Mouse (Mus musculus) c-Kit-positive CD71-negative TER-119-negative erythroid progenitor cells, embryonic 14.5 days (primary cell): ENCODE results near the gene Irak4.

Experiments
- DNase-seq: peaks from one replicate; pipeline ENCODE4 v3.0.0-alpha.2; 2013; ENCODE audit warnings: low read depth

Gene Irak4

DNA sequence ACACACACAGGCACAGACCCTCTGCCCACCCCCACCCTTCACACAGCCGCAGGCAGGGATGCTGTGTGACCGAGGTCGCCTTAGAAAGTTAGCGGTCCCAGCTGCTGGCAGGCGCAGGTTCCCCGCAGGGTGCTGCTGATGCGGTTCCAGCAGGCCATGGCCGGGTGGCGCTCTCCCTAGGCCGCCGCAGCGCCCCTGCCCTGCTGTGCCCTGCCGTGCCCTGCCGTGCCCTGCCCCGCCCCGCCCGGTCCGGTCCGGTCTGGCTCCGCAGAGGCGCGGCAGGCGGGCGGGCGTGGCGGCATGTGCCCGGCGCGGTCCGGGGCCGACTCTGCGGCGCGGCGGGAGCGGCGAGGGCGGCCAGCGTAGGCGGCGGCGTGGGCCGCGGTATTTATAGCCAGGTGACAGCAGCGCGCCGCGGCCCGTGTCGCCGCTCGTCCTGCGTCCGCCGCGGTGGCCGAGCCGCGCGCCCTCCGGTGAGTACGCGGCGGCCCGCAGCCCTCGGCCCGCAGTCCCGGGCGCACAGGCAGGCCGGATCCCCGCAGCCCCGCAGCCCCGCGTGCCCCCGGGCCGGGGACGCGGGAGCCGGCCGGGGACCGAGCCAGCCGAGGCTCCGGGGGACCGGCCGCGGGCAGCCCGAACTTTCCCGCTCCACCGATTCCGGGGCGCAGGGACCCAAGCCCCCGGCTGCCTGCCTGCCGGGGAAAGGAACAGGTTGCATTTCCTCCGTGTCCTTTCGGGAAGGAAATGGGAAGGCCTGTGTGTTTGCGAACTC, 85.6 kb downstream of the Irak4 start, which contains the start of gene Tmem117:
TSS of gene Tmem117 (plus strand) at position 403 of the 772 bp plus-strand sequence.
- DNase-seq, result no peak

DNA sequence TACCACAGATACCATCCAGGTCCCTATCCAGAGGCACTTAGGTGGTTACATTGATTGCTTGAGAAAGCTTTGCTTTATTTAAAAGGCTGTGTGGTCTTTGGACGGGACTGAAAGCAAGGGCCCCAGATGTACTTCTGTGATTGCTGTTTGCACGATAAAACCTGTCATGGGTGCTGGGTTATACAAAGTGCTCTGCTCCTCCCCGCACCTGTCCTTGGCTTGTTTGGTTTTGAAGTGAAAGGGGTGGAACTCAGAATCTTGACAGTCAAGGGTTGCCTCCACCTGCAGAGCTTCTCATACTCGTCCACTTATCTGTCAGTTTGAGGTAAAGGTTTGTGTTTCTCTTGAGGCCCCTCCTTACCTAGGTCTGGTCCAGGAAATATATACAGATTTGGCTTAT, 87.1 kb downstream of the Irak4 start:
- no peak for DNase-seq
